Mouse (Mus musculus): Measurements from ENCODE around the gene Cadm1.

- TF ChIP-seq POLR2A (IDR thresholded peaks at IDR 0.05; ENCODE audit: insufficient read depth, low read length): no peak
- TF ChIP-seq CTCF (IDR thresholded peaks at IDR 0.05; ENCODE audit: low read depth, low read length): no peak
Measured at GRCm38 (mm10) chr9:47545667-47546066, 15.7 kb downstream of the Cadm1 start.

Data from ES-Bruce4 (cell line).